In the genomic region with DNA sequence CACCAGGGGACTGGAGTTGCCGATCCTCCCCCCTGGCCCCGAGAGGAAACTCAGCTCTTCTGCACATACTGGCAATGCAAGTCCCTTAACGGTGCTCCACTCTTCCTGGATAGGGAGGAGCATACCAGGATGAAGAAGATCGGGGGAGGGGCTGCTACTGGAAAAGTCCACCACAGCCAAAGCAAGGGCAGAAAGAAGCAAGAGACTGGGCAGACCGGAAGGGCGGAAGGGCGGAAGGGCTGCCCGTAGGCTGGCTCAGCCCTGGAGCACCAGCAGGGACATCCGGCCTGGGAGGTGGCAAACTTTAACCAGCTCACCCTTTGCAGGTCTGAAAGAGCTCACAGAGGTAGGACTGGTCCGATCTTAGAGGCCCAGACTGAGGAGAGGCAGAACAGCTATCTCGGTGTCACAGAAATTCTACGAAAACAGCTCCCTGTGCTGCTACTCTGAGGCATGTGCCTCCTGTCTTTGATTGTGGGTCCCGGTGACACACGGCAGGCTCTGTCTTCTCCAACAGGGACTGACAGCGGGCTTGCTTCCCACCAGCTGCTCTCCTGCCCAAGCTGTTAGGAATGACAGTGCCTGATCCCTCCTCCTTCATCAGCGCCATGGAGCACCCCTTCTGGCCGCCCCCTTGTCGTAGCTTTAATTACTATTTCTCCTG, we compare ENCODE assay signal across 7 mouse cellular contexts.
DNase-seq lines count a peak whose midpoint lies in the region; ATAC-seq and TF ChIP-seq lines count a peak whose summit lies in the region.

No protein-coding gene starts in this region.

- TF ChIP-seq CTCF in liver, embryonic 14.5 days (IDR thresholded peaks at IDR 0.05; ENCODE audit: low read depth), result no peak
- no peak for TF ChIP-seq CTCF in liver, postnatal 0 days (IDR thresholded peaks at IDR 0.05; ENCODE audit: low read depth)

- no peaks in the 10 kb centered on the region for H3K27me3 ChIP-seq in liver, embryonic 14.5 days (ENCODE audit: control insufficient read depth, insufficient read depth, low read length)
- H3K27me3 ChIP-seq in liver, postnatal 0 days (ENCODE audit: insufficient read depth, low read length), result no peaks in the 10 kb centered on the region
- peaks cover 7% of the 10 kb centered on the region for H3K27me3 ChIP-seq in hindbrain, embryonic 12.5 days
- no peaks in the 10 kb centered on the region for H3K27me3 ChIP-seq in limb, embryonic 12.5 days
- no peaks in the 10 kb centered on the region for H3K27me3 ChIP-seq in neural tube, embryonic 15.5 days (replicated peaks)

- DNase-seq in liver, embryonic 14.5 days (ENCODE audit: low read depth in 3 of 3, low spot score in 3 of 3), result no peak
- no peak for DNase-seq in liver, postnatal 0 days
- no peak for DNase-seq in adrenal gland, adult 8-10 months

- TF ChIP-seq EP300 in liver, embryonic 14.5 days (IDR thresholded peaks at IDR 0.05; ENCODE audit: low read depth), result no peak
- no peak for TF ChIP-seq EP300 in liver, postnatal 0 days (IDR thresholded peaks at IDR 0.05; ENCODE audit: low read depth)

- H3K36me3 ChIP-seq in liver, embryonic 14.5 days (replicated peaks; ENCODE audit: control insufficient read depth, insufficient read depth, low read depth), result no peaks in the 10 kb centered on the region
- H3K36me3 ChIP-seq in liver, postnatal 0 days (replicated peaks; ENCODE audit: insufficient read depth, low read length), result no peaks in the 10 kb centered on the region
- no peaks in the 10 kb centered on the region for H3K36me3 ChIP-seq in hindbrain, embryonic 12.5 days
- H3K36me3 ChIP-seq in limb, embryonic 12.5 days, result no peaks in the 10 kb centered on the region
- no peaks in the 10 kb centered on the region for H3K36me3 ChIP-seq in neural tube, embryonic 15.5 days

- 62% methylated on average over 18 of the region's 18 CpGs for WGBS in liver, embryonic 14.5 days (ENCODE audit: insufficient replicate concordance)
- 77% methylated on average over 18 of the region's 18 CpGs for WGBS in liver, postnatal 0 days (ENCODE audit: insufficient replicate concordance)
- WGBS in hindbrain, embryonic 12.5 days, result 60% methylated on average over 18 of the region's 18 CpGs
- 61% methylated on average over 18 of the region's 18 CpGs for WGBS in limb, embryonic 12.5 days
- WGBS in neural tube, embryonic 15.5 days, result 56% methylated on average over 18 of the region's 18 CpGs

- no peaks in the 10 kb centered on the region for H3K9me3 ChIP-seq in liver, embryonic 14.5 days (ENCODE audit: control insufficient read depth, low read length)
- H3K9me3 ChIP-seq in liver, postnatal 0 days (ENCODE audit: low read length), result no peaks in the 10 kb centered on the region
- H3K9me3 ChIP-seq in hindbrain, embryonic 12.5 days (replicated peaks), result no peaks in the 10 kb centered on the region
- H3K9me3 ChIP-seq in limb, embryonic 12.5 days, result no peaks in the 10 kb centered on the region
- H3K9me3 ChIP-seq in neural tube, embryonic 15.5 days (replicated peaks), result no peaks in the 10 kb centered on the region

- no peak overlapping the region for H3K4me3 ChIP-seq in liver, embryonic 14.5 days (ENCODE audit: insufficient read depth in 1 of 2, low read depth in 2 of 2, low read length in 2 of 2)
- H3K4me3 ChIP-seq in liver, postnatal 0 days (ENCODE audit: low read depth, low read length), result no peak overlapping the region
- no peak overlapping the region for H3K4me3 ChIP-seq in hindbrain, embryonic 12.5 days
- no peak overlapping the region for H3K4me3 ChIP-seq in limb, embryonic 12.5 days (replicated peaks)
- H3K4me3 ChIP-seq in neural tube, embryonic 15.5 days (replicated peaks), result no peak overlapping the region

- no peak overlapping the region for H3K4me2 ChIP-seq in liver, embryonic 14.5 days (ENCODE audit: low read depth)
- H3K4me2 ChIP-seq in liver, postnatal 0 days (ENCODE audit: low read depth, low read length), result no peak overlapping the region
- no peak overlapping the region for H3K4me2 ChIP-seq in hindbrain, embryonic 12.5 days (replicated peaks)
- no peak overlapping the region for H3K4me2 ChIP-seq in limb, embryonic 12.5 days
- H3K4me2 ChIP-seq in neural tube, embryonic 15.5 days, result no peak overlapping the region

- H3K4me1 ChIP-seq in liver, embryonic 14.5 days (replicated peaks; ENCODE audit: control insufficient read depth in 2 of 2, insufficient read depth in 2 of 2, low read length in 1 of 2), result no peaks in the 10 kb centered on the region
- H3K4me1 ChIP-seq in liver, postnatal 0 days (ENCODE audit: insufficient read depth), result no peaks in the 10 kb centered on the region
- H3K4me1 ChIP-seq in hindbrain, embryonic 12.5 days, result peaks cover 88% of the 10 kb centered on the region
- peaks cover 51% of the 10 kb centered on the region for H3K4me1 ChIP-seq in limb, embryonic 12.5 days (replicated peaks)
- peaks cover 88% of the 10 kb centered on the region for H3K4me1 ChIP-seq in neural tube, embryonic 15.5 days

- H3K27ac ChIP-seq in liver, embryonic 14.5 days, result no peak overlapping the region
- no peak overlapping the region for H3K27ac ChIP-seq in liver, postnatal 0 days (ENCODE audit: low read depth)
- H3K27ac ChIP-seq in hindbrain, embryonic 12.5 days, result peak overlapping the region; percentile 74
- peak overlapping the region; percentile 35; the same call in 1 of the 2 replicates for H3K27ac ChIP-seq in limb, embryonic 12.5 days
- peak overlapping the region; percentile 19; the same call in 1 of the 2 replicates for H3K27ac ChIP-seq in neural tube, embryonic 15.5 days (replicated peaks)

- ATAC-seq in liver, embryonic 14.5 days (ENCODE audit: insufficient read depth), result peak; percentile 6; the same call in 1 of the 2 replicates
- ATAC-seq in liver, postnatal 0 days, result no peak
- ATAC-seq in hindbrain, embryonic 12.5 days (ENCODE audit: low FRiP score), result no peak
- ATAC-seq in limb, embryonic 12.5 days (ENCODE audit: insufficient number of reproducible peaks, insufficient read depth, low FRiP score, low TSS enrichment, low read depth), result no peak
- ATAC-seq in neural tube, embryonic 15.5 days (ENCODE audit: low FRiP score), result no peak
- no peak for ATAC-seq in granulocyte monocyte progenitor cell, adult 5-6 weeks (replicated peaks; ENCODE audit: poor library complexity, severe bottlenecking)

- no peak overlapping the region for H3K9ac ChIP-seq in liver, embryonic 14.5 days (replicated peaks)
- no peak overlapping the region for H3K9ac ChIP-seq in liver, postnatal 0 days (replicated peaks)
- H3K9ac ChIP-seq in hindbrain, embryonic 12.5 days, result no peak overlapping the region
- no peak overlapping the region for H3K9ac ChIP-seq in limb, embryonic 12.5 days (replicated peaks)
- H3K9ac ChIP-seq in neural tube, embryonic 15.5 days (replicated peaks), result no peak overlapping the region

Comparison
In these comparisons a context has a peak if more than half of its experiments do, and no peak if none do; other contexts are left out.
1. H3K27ac ChIP-seq: peak in hindbrain, embryonic 12.5 days (single experiment), limb, embryonic 12.5 days (single experiment) and neural tube, embryonic 15.5 days (single experiment); none in liver, embryonic 14.5 days (single experiment) and liver, postnatal 0 days (single experiment).